Mouse (Mus musculus) small intestine, adult 2 months (tissue): Measurements from ENCODE around the gene Rnf149. TPM values are rescaled to one million over a fixed set of nuclear protein-coding genes. Genes with fewer than 3 reads are reported as not detected.

Experiments used
- H3K27ac ChIP-seq: fragments of 200-500 bp; 2 replicates; pipeline ENCODE4 v1.5.1; 2012; ENCODE audit warnings: low read depth, low read length, control low read depth, inconsistent platforms; ENCODE audit not compliant: insufficient read depth
- H3K27me3 ChIP-seq: fragments of 200-500 bp; 2 replicates; pipeline ENCODE4 v1.6.1; 2012; ENCODE audit warnings: mild to moderate bottlenecking, moderate library complexity, low read length, inconsistent platforms; ENCODE audit not compliant: control insufficient read depth, insufficient read depth
- H3K36me3 ChIP-seq: fragments of 200-500 bp; 2 replicates; pipeline ENCODE4 v1.6.1; 2012; ENCODE audit warnings: mild to moderate bottlenecking, low read length, control low read depth, inconsistent platforms; ENCODE audit not compliant: control insufficient read depth, insufficient read depth
- H3K4me1 ChIP-seq: fragments of 200-500 bp; 2 replicates; pipeline ENCODE4 v1.6.1; 2012; ENCODE audit warnings: low read length, inconsistent platforms, mixed read lengths; ENCODE audit not compliant: control insufficient read depth, insufficient read depth, insufficient read length
- H3K4me3 ChIP-seq: fragments of 200-500 bp; 2 replicates; pipeline ENCODE4 v1.5.1; 2012; ENCODE audit warnings: low read depth, mild to moderate bottlenecking, control low read depth, inconsistent platforms, low read length, moderate library complexity
- CTCF ChIP-seq: fragments of 200-500 bp; IDR thresholded peaks from 2 replicates; pipeline ENCODE4 v1.5.1; 2012; ENCODE audit warnings: low read depth, mild to moderate bottlenecking, control low read depth, inconsistent platforms, low read length, moderate library complexity, mixed read lengths; ENCODE audit not compliant: insufficient replicate concordance, insufficient read length; ENCODE audit errors: extremely low read depth
- POLR2A ChIP-seq: fragments of 200-500 bp; IDR thresholded peaks from 2 replicates; pipeline ENCODE4 v1.6.1; 2012; ENCODE audit warnings: low read depth, mild to moderate bottlenecking, control low read depth, inconsistent platforms, low read length, moderate library complexity
- WGBS: fragments of 180-500 bp; shearing (Covaris S2); methylation state at CpG from one replicate; pipeline ENCODE4 v1.1.7; 2018; 5-methylcytosine and 5-hydroxymethylcytosine counted together
- polyA plus RNA-seq: library from polyadenylated mRNA; depleted of rRNA; stranded (reverse); fragments of >200 nt; gene quantifications from 2 replicates; pipeline ENCODE4 v1.2.3, GENCODE M21; 2012; rRNA removed

Gene Rnf149
- polyA plus RNA-seq = 13.2 and 15.6 TPM in 2 replicates

DNA sequence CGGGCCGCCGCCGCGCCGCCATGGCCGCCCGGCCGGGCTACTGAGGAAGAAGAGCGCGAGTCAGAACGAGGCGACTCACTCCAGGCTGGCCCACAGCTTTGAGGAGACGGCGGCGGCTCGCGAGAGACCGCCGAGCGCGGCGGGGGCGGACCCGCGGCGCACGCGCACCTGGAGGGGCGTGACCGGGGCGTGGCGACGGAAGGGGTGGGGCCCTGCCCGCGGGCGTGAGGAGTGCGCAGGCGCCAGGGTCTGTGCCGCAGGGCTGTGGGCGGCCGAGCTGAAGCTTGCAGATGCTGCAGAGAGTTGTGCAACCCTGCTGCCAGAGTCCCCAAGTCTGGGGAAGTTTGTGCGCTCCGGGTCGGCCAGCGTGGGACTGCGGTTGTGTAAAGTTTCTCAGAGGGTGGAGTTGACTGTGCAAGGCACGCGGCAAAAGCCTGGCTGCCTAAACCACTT, at the start of gene Rnf149:
Gene Rnf149, minus strand, starts transcription at position 153 of the 453 bp plus-strand sequence.
- H3K27ac ChIP-seq = peak within 1 kb of the TSS; percentile 62
- peak within 1 kb of the TSS; percentile 88 for H3K4me3 ChIP-seq
- peaks cover 5% of the 10 kb centered on the region; the same call in 1 of the 2 replicates for H3K4me1 ChIP-seq
- H3K36me3 ChIP-seq = 0 out of 2 replicates have a peak, but pooled peaks cover 2% of the 10 kb centered on the region
- no peaks in the 10 kb centered on the region for H3K27me3 ChIP-seq
- WGBS = under 1% methylated on average over 49 of the region's 49 CpGs
- peak; percentile 92 for TF ChIP-seq POLR2A
- TF ChIP-seq CTCF = no peak

GRCm38 (mm10) chr1:39625491-39625890, 48.3 kb upstream of the Rnf149 start:
- 63% methylated on average over 3 of the region's 3 CpGs for WGBS
- no peak overlapping the region for H3K4me3 ChIP-seq

GRCm38 (mm10) chr1:39623729-39624128, 46.5 kb upstream of the Rnf149 start:
- Histone ChIP-seq H3K36me3 (no peaks in the 10 kb centered on the region), H3K27me3 (no peaks in the 10 kb centered on the region), H3K27ac (no peak overlapping the region), H3K4me1 (no peaks in the 10 kb centered on the region), H3K4me3 (no peak overlapping the region)
- TF ChIP-seq POLR2A (no peak), CTCF (no peak)
- 29% methylated on average over 1 of the region's 1 CpGs for WGBS

More at GRCm38 (mm10) chr1:39625491-39625890, 48.3 kb upstream of the Rnf149 start:
- no peaks in the 10 kb centered on the region for H3K27me3 ChIP-seq
- no peak overlapping the region for H3K27ac ChIP-seq
- no peaks in the 10 kb centered on the region for H3K4me1 ChIP-seq
- TF ChIP-seq POLR2A = no peak
- TF ChIP-seq CTCF = no peak
- no peaks in the 10 kb centered on the region for H3K36me3 ChIP-seq

DNA sequence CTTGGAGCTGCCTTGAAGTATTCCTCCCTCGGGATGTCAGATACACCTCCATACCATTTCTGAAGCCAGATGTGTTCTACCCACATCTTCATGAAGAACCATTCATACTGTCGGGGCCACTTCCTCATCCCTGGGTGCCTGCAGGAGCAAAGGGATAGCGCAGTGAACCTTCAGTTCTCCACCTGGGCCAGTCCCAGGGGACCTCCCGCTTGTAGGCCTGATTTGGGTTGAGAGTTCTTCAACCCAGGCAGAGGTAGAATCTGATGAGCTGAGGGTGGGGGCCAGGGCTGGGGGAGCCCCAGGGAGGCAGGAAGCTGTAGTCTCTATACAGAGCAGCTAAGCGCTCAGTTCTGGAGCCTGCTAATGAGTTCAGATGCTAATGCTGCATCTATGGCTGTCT, 45.9 kb upstream of the Rnf149 start:
- Histone ChIP-seq H3K4me3 (no peak overlapping the region), H3K27me3 (no peaks in the 10 kb centered on the region), H3K27ac (no peak overlapping the region), H3K4me1 (no peaks in the 10 kb centered on the region), H3K36me3 (no peaks in the 10 kb centered on the region)
- WGBS = 91% methylated on average over 5 of the region's 5 CpGs
- no peak for TF ChIP-seq POLR2A
- no peak for TF ChIP-seq CTCF

DNA sequence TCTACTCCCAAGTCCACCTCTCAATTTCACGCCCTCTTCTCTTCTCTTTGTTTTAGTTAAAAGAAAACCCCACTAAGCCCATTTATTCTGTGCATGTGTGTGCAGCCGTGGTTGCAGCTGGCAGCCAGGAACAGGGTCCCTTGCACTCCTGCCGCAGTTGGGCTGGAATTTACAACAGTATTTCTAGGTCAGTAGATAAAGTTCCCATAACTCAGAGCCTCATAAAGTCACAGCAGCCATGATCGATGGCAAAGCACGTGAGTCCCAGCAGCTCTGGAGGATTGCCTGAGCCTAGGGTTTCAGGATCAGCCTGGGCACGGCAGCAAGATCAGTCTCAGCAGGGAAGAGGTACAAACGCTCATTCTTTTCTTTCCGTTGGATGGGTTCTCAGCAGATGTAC, 41.3 kb upstream of the Rnf149 start:
- H3K4me1 ChIP-seq = no peaks in the 10 kb centered on the region; the same call in 1 of the 2 replicates
- 0 out of 2 replicates have a peak, but pooled peaks cover 2% of the 10 kb centered on the region for H3K27me3 ChIP-seq
- 25% methylated on average over 8 of the region's 8 CpGs for WGBS
- H3K36me3 ChIP-seq = no peaks in the 10 kb centered on the region
- no peak overlapping the region for H3K4me3 ChIP-seq
- no peak for TF ChIP-seq POLR2A
- no peak for TF ChIP-seq CTCF
- H3K27ac ChIP-seq = no peak overlapping the region

DNA sequence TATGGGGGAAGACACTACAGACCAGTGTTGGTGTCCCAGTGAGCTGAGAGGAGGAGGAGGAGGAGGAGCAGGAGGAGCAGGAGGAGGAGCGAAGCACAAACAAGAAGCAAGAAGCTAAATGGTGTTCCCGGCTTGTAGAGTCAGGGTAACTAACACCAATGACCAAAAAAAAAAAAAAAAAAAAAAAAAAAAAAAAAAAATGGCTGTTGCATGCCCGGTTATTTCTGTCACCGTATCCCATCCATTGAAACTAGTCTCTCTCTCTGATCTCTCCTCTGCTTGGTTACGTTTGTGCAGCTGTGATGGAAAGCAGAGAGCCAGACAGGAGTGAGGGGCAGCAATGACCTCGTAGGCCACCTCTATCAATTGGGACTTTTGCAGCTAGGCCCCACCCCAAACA, 38.3 kb upstream of the Rnf149 start:
- no peak for TF ChIP-seq CTCF
- TF ChIP-seq POLR2A = no peak

GRCm38 (mm10) chr1:39614462-39615279, 37.5 kb upstream of the Rnf149 start:
- Histone ChIP-seq H3K4me3 (no peak overlapping the region), H3K27me3 (0 out of 2 replicates have a peak, but pooled peaks cover 2% of the 10 kb centered on the region), H3K4me1 (no peaks in the 10 kb centered on the region; the same call in 1 of the 2 replicates), H3K27ac (peak overlapping the region; percentile 66; the same call in 1 of the 2 replicates), H3K36me3 (no peaks in the 10 kb centered on the region)
- no peak for TF ChIP-seq CTCF
- TF ChIP-seq POLR2A = no peak
- 19% methylated on average over 11 of the region's 11 CpGs for WGBS

More for the DNA sequence above, 38.3 kb upstream of the Rnf149 start:
- Histone ChIP-seq H3K4me3 (no peak overlapping the region), H3K27me3 (0 out of 2 replicates have a peak, but pooled peaks cover 2% of the 10 kb centered on the region), H3K4me1 (no peaks in the 10 kb centered on the region; the same call in 1 of the 2 replicates), H3K36me3 (no peaks in the 10 kb centered on the region), H3K27ac (no peak overlapping the region)
- WGBS = 81% methylated on average over 6 of the region's 6 CpGs
